Mouse (Mus musculus): ENCODE results near the gene 1700020A23Rik.

Gene 1700020A23Rik

GRCm38 (mm10) chr2:130450434-130450796 is 45.4 kb downstream of the 1700020A23Rik start:
- DNase-seq (ENCODE audit: low read depth, low spot score), result no peak

DNA sequence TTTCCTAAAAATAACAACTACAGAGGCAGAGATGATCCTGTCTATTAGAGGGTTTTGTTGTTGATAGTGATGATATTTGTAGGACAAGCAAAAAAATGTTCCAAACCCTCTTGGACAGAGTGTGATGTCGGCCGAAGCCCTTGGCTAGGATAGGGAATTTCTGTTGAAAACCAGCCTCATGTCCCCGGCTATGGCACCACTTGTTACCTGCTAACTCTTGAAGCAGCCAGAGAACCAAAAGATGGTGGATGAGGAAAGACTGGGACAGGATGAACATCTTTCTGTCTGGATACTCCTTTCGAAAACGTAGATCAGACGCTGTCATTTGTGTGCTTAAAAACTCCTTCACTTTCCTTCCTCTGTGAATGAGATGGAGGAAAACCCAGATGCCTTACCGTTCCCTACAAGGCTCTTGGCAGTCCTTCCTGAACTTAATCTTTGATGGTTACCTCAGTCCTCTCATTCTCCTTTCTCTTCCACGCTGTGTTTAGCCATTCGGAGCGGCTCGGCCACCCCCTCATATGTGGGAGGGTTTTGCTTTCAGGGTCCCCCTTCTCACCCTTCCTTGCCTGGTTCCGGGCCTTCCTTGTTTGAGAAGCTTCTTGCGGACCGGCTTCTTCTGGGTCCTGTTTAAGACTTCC is 46.1 kb downstream of the 1700020A23Rik start:
- no peak for DNase-seq (ENCODE audit: low read depth, low spot score)

DNA sequence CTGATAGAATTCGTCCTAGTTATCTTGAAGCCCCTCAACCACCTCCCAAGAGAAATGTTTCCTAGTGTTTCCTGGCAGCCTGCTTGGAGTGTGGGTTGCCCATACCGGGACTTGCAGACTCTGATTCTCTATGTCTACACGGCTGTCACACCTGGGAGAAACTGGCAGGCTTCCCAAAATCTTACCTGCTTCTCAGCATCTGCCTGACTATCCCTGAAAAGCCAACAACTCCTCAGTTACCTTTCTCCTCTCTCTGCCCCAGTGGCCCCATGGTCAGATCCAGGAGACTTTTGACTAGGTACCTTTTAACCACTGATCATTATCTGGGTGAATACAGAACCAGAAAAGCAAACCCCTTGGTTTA is 46.6 kb downstream of the 1700020A23Rik start:
- DNase-seq (ENCODE audit: low read depth, low spot score), result no peak

DNA sequence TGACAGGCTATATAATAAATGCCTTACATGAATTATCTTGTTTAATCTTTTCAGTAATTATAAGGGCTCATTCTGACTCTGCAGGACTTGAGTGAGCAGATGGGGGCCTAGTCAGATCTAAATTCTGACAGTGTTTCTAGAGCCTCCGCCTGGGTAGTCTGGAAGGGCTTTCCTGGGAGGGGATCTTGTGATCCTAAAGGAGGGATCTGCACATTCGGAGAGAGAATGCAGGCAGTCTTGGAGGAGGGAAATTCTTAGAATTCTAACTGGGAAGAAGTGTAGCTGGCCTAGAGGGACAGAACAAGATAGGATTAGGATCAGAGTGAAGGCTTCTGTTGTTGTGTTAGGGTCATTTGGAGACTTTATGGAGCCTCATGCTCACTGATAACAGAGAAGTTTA is 47.2 kb downstream of the 1700020A23Rik start:
- DNase-seq (ENCODE audit: low read depth, low spot score), result no peak

GRCm38 (mm10) chr2:130453421-130453820 is 48.4 kb downstream of the 1700020A23Rik start:
- DNase-seq (ENCODE audit: low read depth, low spot score), result no peak

DNA sequence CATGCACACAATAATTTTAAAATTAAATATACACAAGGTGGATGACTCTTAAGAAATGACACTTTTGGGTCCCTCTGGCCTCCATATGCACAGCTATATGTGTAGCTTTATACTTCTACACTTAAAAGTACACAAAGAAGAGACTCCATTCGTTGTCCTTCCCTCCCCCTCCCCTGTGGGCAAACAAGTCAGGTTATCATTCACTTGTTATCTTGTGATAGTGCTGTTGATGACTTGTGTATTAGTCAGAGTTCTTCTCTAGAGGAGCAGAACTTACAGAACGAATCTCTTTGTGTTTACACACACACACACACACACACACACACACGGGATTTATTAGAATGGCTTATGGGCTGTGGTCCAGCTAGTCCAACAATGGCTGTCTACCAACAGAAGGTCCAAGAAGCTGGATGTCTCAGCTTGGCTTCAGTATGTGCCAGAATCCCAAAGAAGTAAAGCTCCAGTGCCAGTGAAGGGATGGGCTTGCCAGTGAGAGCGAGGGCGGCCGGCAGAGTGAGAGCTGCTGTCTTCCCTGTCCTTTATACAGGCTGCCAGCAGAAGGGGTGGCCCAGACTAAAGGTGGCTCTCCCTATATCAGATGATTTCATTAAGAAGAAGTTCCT is 49.8 kb downstream of the 1700020A23Rik start:
- no peak for DNase-seq (ENCODE audit: low read depth, low spot score)

Measured in embryo, embryonic 11.5 days (tissue).